Mouse (Mus musculus) liver, embryonic 14.5 days (tissue): ENCODE results near the gene Ciita. TPM values are rescaled to one million over a fixed set of nuclear protein-coding genes. Genes with fewer than 3 reads are reported as not detected.

Experiments used
- ATAC-seq: fragments of 200-750 bp; cut with Nextera tagmentation; 2 replicates; pipeline ENCODE4 v1.8.0; 2017; ENCODE audit warnings: moderate number of reproducible peaks, mild to moderate bottlenecking, moderate library complexity; ENCODE audit not compliant: insufficient read depth
- DNase-seq, 3 experiments: peaks; one replicate each; pipeline ENCODE4 v3.0.0-alpha.2; 2012 to 2013; ENCODE audit warnings: low read depth in 3 of 3, low spot score in 3 of 3
- H3K27ac ChIP-seq: fragments of 300-500 bp; sonication (generic); 2 replicates; pipeline ENCODE4 v1.5.1; 2014; ENCODE audit warnings: moderate library complexity, mild to moderate bottlenecking, control low read depth, inconsistent platforms
- H3K27me3 ChIP-seq: fragments of 300-500 bp; sonication (generic); 2 replicates; pipeline ENCODE4 v1.6.1; 2014; ENCODE audit warnings: mild to moderate bottlenecking, low read length, moderate library complexity; ENCODE audit not compliant: control insufficient read depth, insufficient read depth
- H3K36me3 ChIP-seq: fragments of 300-500 bp; sonication (generic); replicated peaks from 2 replicates; pipeline ENCODE4 v1.6.1; 2014; ENCODE audit warnings: low read depth; ENCODE audit not compliant: control insufficient read depth, insufficient read depth
- H3K4me1 ChIP-seq, 2 experiments: fragments of 200-500 bp in 1 of 2; fragments of 300-500 bp in 1 of 2; sonication (generic) in 1 of 2; replicated peaks; 2 replicates each; pipeline ENCODE4 v1.6.1; 2012 to 2014; ENCODE audit warnings: antibody characterized with exemption in 1 of 2, inconsistent platforms in 1 of 2, low read length in 1 of 2; ENCODE audit not compliant: control insufficient read depth in 2 of 2, insufficient read depth in 2 of 2
- H3K4me2 ChIP-seq: fragments of 300-500 bp; sonication (generic); 2 replicates; pipeline ENCODE4 v1.6.1; 2014; ENCODE audit warnings: low read depth, mild to moderate bottlenecking, control low read depth, moderate library complexity
- H3K4me3 ChIP-seq, 2 experiments: fragments of 200-500 bp in 1 of 2; fragments of 300-500 bp in 1 of 2; sonication (generic) in 1 of 2; 2 replicates each; pipeline ENCODE4 v1.5.1; 2012 to 2014; ENCODE audit warnings: low read depth in 2 of 2, low read length in 2 of 2, mild to moderate bottlenecking in 2 of 2, control low read depth in 1 of 2, inconsistent platforms in 1 of 2, moderate library complexity in 1 of 2; ENCODE audit not compliant: insufficient read depth in 1 of 2
- H3K9ac ChIP-seq: fragments of 300-500 bp; sonication (generic); replicated peaks from 2 replicates; pipeline ENCODE4 v1.6.1; 2014; ENCODE audit warnings: mild to moderate bottlenecking, control low read depth, moderate library complexity
- H3K9me3 ChIP-seq: fragments of 300-500 bp; sonication (generic); 2 replicates; pipeline ENCODE4 v1.6.1; 2016; ENCODE audit warnings: low read length, mixed read lengths; ENCODE audit not compliant: control insufficient read depth
- CTCF ChIP-seq: IDR thresholded peaks from 2 replicates; pipeline ENCODE4 v1.5.1; 2016; ENCODE audit warnings: antibody characterized with exemption, low read depth, control low read depth
- EP300 ChIP-seq: IDR thresholded peaks from 2 replicates; pipeline ENCODE4 v1.6.1; 2016; ENCODE audit warnings: antibody characterized with exemption, low read depth
- WGBS: fragments of 180-500 bp; shearing (Covaris S2); extraction: QIAGEN DNeasy Blood & Tissue Kit; methylation state at CpG from one replicate; pipeline ENCODE4 v1.1.7; 2014; ENCODE audit not compliant: insufficient replicate concordance; 5-methylcytosine and 5-hydroxymethylcytosine counted together
- polyA plus RNA-seq, 2 experiments: library from polyadenylated mRNA; depleted of rRNA in 1 of 2; stranded (reverse) in 1 of 2; unstranded in 1 of 2; fragments of >200 nt; fragmentation: Nextera tagmentation in 1 of 2; extraction: Ambion mirVana in 1 of 2; gene quantifications; 2 replicates each; pipeline versions ENCODE4 v1.2.1 to v1.2.3; 2012 to 2014

Ciita gene
- polyA plus RNA-seq, 2 experiments: 0.06 TPM

GRCm38 (mm10) chr16:10527046-10527644, 47.3 kb downstream of the Ciita start:
- Histone ChIP-seq H3K4me3 (no peak overlapping the region), H3K36me3 (no peaks in the 10 kb centered on the region), H3K27ac (no peak overlapping the region), H3K4me2 (no peak overlapping the region), H3K9ac (no peak overlapping the region), H3K4me1 (0 out of 4 replicates have a peak, but pooled peaks cover 0 to 2% of the 10 kb centered on the region in 2 experiments), H3K27me3 (no peaks in the 10 kb centered on the region), H3K9me3 (no peaks in the 10 kb centered on the region)
- ATAC-seq (no peak), DNase-seq (no peak)
- no peak for TF ChIP-seq EP300
- 0 out of 2 replicates have a peak, but pooled peaks have one; percentile 20 for TF ChIP-seq CTCF
- 66% methylated on average over 6 of the region's 6 CpGs for WGBS

- 55% methylated on average over 3 of the region's 3 CpGs for WGBS
- no peaks in the 10 kb centered on the region for H3K36me3 ChIP-seq
Observed at GRCm38 (mm10) chr16:10528382-10528781, 48.5 kb downstream of the Ciita start.

GRCm38 (mm10) chr16:10530179-10530578, 50.3 kb downstream of the Ciita start:
- H3K27me3 ChIP-seq: no peaks in the 10 kb centered on the region
- 0 out of 4 replicates have a peak, but pooled peaks cover 0 to under 1% of the 10 kb centered on the region in 2 experiments for H3K4me1 ChIP-seq
- H3K27ac ChIP-seq: no peak overlapping the region
- no peak for ATAC-seq
- no peaks in the 10 kb centered on the region for H3K9me3 ChIP-seq
- no peak overlapping the region for H3K9ac ChIP-seq
- DNase-seq: no peak
- 78% methylated on average over 4 of the region's 4 CpGs for WGBS
- no peak overlapping the region for H3K4me3 ChIP-seq
- no peaks in the 10 kb centered on the region for H3K36me3 ChIP-seq
- TF ChIP-seq EP300: no peak
- no peak for TF ChIP-seq CTCF
- no peak overlapping the region for H3K4me2 ChIP-seq

More at GRCm38 (mm10) chr16:10528382-10528781, 48.5 kb downstream of the Ciita start:
- H3K27me3 ChIP-seq: no peaks in the 10 kb centered on the region
- H3K9me3 ChIP-seq: no peaks in the 10 kb centered on the region
- 0 out of 4 replicates have a peak, but pooled peaks cover 0 to 2% of the 10 kb centered on the region in 2 experiments for H3K4me1 ChIP-seq
- H3K27ac ChIP-seq: no peak overlapping the region
- no peak for DNase-seq
- no peak for ATAC-seq
- H3K4me3 ChIP-seq: no peak overlapping the region
- H3K4me2 ChIP-seq: no peak overlapping the region
- TF ChIP-seq EP300 (no peak), CTCF (no peak)
- no peak overlapping the region for H3K9ac ChIP-seq

GRCm38 (mm10) chr16:10533781-10534180, 53.9 kb downstream of the Ciita start:
- no peak for DNase-seq
- Histone ChIP-seq H3K4me3 (no peak overlapping the region), H3K9me3 (no peaks in the 10 kb centered on the region), H3K27me3 (no peaks in the 10 kb centered on the region), H3K9ac (no peak overlapping the region), H3K36me3 (no peaks in the 10 kb centered on the region), H3K27ac (no peak overlapping the region), H3K4me2 (no peak overlapping the region), H3K4me1 (no peaks in the 10 kb centered on the region)
- no peak for ATAC-seq
- WGBS: 61% methylated on average over 4 of the region's 4 CpGs
- TF ChIP-seq EP300: no peak
- no peak for TF ChIP-seq CTCF

GRCm38 (mm10) chr16:10534567-10534966, 54.7 kb downstream of the Ciita start:
- Histone ChIP-seq H3K4me2 (no peak overlapping the region), H3K27ac (no peak overlapping the region), H3K4me3 (no peak overlapping the region), H3K27me3 (no peaks in the 10 kb centered on the region), H3K9ac (no peak overlapping the region), H3K4me1 (no peaks in the 10 kb centered on the region), H3K36me3 (no peaks in the 10 kb centered on the region), H3K9me3 (no peaks in the 10 kb centered on the region)
- ATAC-seq (no peak), DNase-seq (no peak)
- 66% methylated on average over 7 of the region's 7 CpGs for WGBS
- TF ChIP-seq EP300: no peak
